ENCODE assay signal across 10 mouse cellular contexts in genomic region chr1:106428170-106428569, GRCm38 (mm10).
A peak's percentile ranks its signal among the peaks of the same experiment; 100 is the strongest.
DNase-seq lines count a peak whose midpoint lies in the region; ATAC-seq and TF ChIP-seq lines count a peak whose summit lies in the region.
"Had no signal": no experiment of that assay in that cellular context is flagged by ENCODE, and none has a peak within 500 bp of the region (broad histone marks: within the 10 kb centered on the region; RNA-seq: fewer than 3 reads in every experiment).

No protein-coding gene starts in this region.

- 36% methylated on average over 8 of the region's 8 CpGs for WGBS in midbrain, postnatal 0 days
- 51% methylated on average over 8 of the region's 8 CpGs for WGBS in kidney, embryonic 14.5 days

- ATAC-seq in midbrain, postnatal 0 days (ENCODE audit: low FRiP score): peak; percentile 59; the same call in 1 of the 2 replicates
- no peak for ATAC-seq in CD4-positive, CD25-positive, alpha-beta regulatory T cell, adult 4 months
- no peak for ATAC-seq in kidney, embryonic 14.5 days (ENCODE audit: low FRiP score, low TSS enrichment)

- no peaks in the 10 kb centered on the region for H3K27me3 ChIP-seq in midbrain, postnatal 0 days (ENCODE audit: insufficient read depth, low read length)
- no peaks in the 10 kb centered on the region for H3K27me3 ChIP-seq in kidney, embryonic 14.5 days (ENCODE audit: control insufficient read depth, insufficient read depth, low read length)

- TF ChIP-seq CTCF in midbrain, postnatal 0 days (IDR thresholded peaks at IDR 0.05): no peak

- no peak overlapping the region for H3K4me2 ChIP-seq in midbrain, postnatal 0 days (ENCODE audit: low read depth, low read length, poor library complexity, severe bottlenecking)
- no peak overlapping the region for H3K4me2 ChIP-seq in kidney, embryonic 14.5 days (replicated peaks; ENCODE audit: low read depth, low read length)

- H3K4me1 ChIP-seq in midbrain, postnatal 0 days (ENCODE audit: insufficient read depth, low read length): no peaks in the 10 kb centered on the region
- H3K4me1 ChIP-seq in kidney, embryonic 14.5 days (ENCODE audit: control insufficient read depth, insufficient read depth, low read length): no peaks in the 10 kb centered on the region

- no peak overlapping the region for H3K9ac ChIP-seq in midbrain, postnatal 0 days (replicated peaks; ENCODE audit: low read length, poor library complexity, severe bottlenecking)
- H3K9ac ChIP-seq in kidney, embryonic 14.5 days (ENCODE audit: low read depth, low read length): no peak overlapping the region

- peak; percentile 15 for DNase-seq in cerebellum, adult 9-11 months
- no peak for DNase-seq in cerebellum, adult 9-10 months
- DNase-seq in thymus, postnatal 4 days: peak; percentile 30
- no peak for DNase-seq in thymus, postnatal 0 days (ENCODE audit: low spot score)
- DNase-seq in midbrain, postnatal 0 days (ENCODE audit: low spot score): peak; percentile 86
- DNase-seq in ovary, postnatal 14 days (ENCODE audit: low spot score): no peak
- DNase-seq: heart, postnatal 10 days had no signal

- no peak overlapping the region for H3K4me3 ChIP-seq in midbrain, postnatal 0 days (ENCODE audit: low read depth, low read length)
- H3K4me3 ChIP-seq in kidney, embryonic 14.5 days (ENCODE audit: low read length): no peak overlapping the region
- H3K4me3 ChIP-seq: left cerebral cortex, adult 2 months had no signal

- H3K36me3 ChIP-seq in midbrain, postnatal 0 days (ENCODE audit: insufficient read depth, low read length): no peaks in the 10 kb centered on the region
- no peaks in the 10 kb centered on the region for H3K36me3 ChIP-seq in kidney, embryonic 14.5 days (ENCODE audit: control insufficient read depth, insufficient read depth, low read length)

- H3K9me3 ChIP-seq in midbrain, postnatal 0 days (ENCODE audit: low read length): no peaks in the 10 kb centered on the region
- no peaks in the 10 kb centered on the region for H3K9me3 ChIP-seq in kidney, embryonic 14.5 days (ENCODE audit: control insufficient read depth, low read length)

- H3K27ac ChIP-seq in midbrain, postnatal 0 days (ENCODE audit: low read depth, low read length): no peak overlapping the region
- H3K27ac ChIP-seq in kidney, embryonic 14.5 days (ENCODE audit: low read depth, low read length): no peak overlapping the region
- H3K27ac ChIP-seq: left cerebral cortex, adult 2 months had no signal

Comparison
In these comparisons a context has a peak if more than half of its experiments do, and no peak if none do; other contexts are left out.
1. DNase-seq: peak in cerebellum, adult 9-11 months (single experiment), thymus, postnatal 4 days (single experiment) and midbrain, postnatal 0 days (single experiment); none in cerebellum, adult 9-10 months (single experiment), thymus, postnatal 0 days (single experiment) and ovary, postnatal 14 days (single experiment).